Mouse (Mus musculus): ENCODE results near the gene C1qtnf5.

- TF ChIP-seq CTCF (IDR thresholded peaks at IDR 0.05; ENCODE audit: borderline replicate concordance, insufficient read depth, low read depth, low read length) (no peak), POLR2A (IDR thresholded peaks at IDR 0.05; ENCODE audit: borderline replicate concordance, insufficient read depth, low read length) (peak; percentile 54; the same call in 1 of the 2 replicates)
Measured at GRCm38 (mm10) chr9:44113105-44113789, 6.2 kb downstream of the C1qtnf5 start, which contains the start of the genes Gm49380 and Rnf26.

Measured in cerebellum, adult 2 months (tissue).